Mouse (Mus musculus) right cerebral cortex, postnatal 4 days (tissue): ENCODE results near the gene Cfd.
"Not testable (repeated sequence)": the region's sequence is repeated elsewhere in the genome, so short reads cannot be mapped to it uniquely, and the experiment has no call there.

Experiments used
- DNase-seq: peaks from one replicate; pipeline ENCODE4 v3.0.0-alpha.2; 2022

The Cfd gene

GRCm38 (mm10) chr10:79861230-79862048, 29.2 kb upstream of the Cfd start:
- DNase-seq, result no peak

GRCm38 (mm10) chr10:79862049-79862788, 28.4 kb upstream of the Cfd start:
- peak; percentile 12 for DNase-seq

- DNase-seq, result peak; percentile 29
Measured at GRCm38 (mm10) chr10:79862925-79863324, 27.7 kb upstream of the Cfd start.

- DNase-seq, result no peak
Measured at GRCm38 (mm10) chr10:79864351-79865188, 26.1 kb upstream of the Cfd start.

- peak; percentile 14 for DNase-seq
Measured at GRCm38 (mm10) chr10:79865189-79865601, 25.5 kb upstream of the Cfd start.

- no peak for DNase-seq
Measured at GRCm38 (mm10) chr10:79865801-79866295, 24.8 kb upstream of the Cfd start.

GRCm38 (mm10) chr10:79866601-79867000, 24.1 kb upstream of the Cfd start:
- no peak for DNase-seq

GRCm38 (mm10) chr10:79871845-79872244, 18.8 kb upstream of the Cfd start:
- DNase-seq, result no peak

- no peak for DNase-seq
Measured at GRCm38 (mm10) chr10:79872862-79873261, 17.8 kb upstream of the Cfd start.

- no peak for DNase-seq
Measured at GRCm38 (mm10) chr10:79873313-79873712, 17.3 kb upstream of the Cfd start.

GRCm38 (mm10) chr10:79873715-79874289, 16.9 kb upstream of the Cfd start:
- DNase-seq, result no peak

GRCm38 (mm10) chr10:79874290-79874862, 16.3 kb upstream of the Cfd start, which contains the start of the genes Prtn3 and Plppr3:
TSS of gene Prtn3 (plus strand) at chr10:79874476.
TSS of gene Plppr3 (minus strand) at chr10:79874634.
- peak; percentile 73 for DNase-seq

- no peak for DNase-seq
Measured at GRCm38 (mm10) chr10:79877174-79877573, 13.5 kb upstream of the Cfd start.

GRCm38 (mm10) chr10:79877757-79878156, 12.9 kb upstream of the Cfd start:
- no peak for DNase-seq

- no peak for DNase-seq
Measured at GRCm38 (mm10) chr10:79879527-79879926, 11.1 kb upstream of the Cfd start.

GRCm38 (mm10) chr10:79880721-79881120, 9.9 kb upstream of the Cfd start:
- no peak for DNase-seq

GRCm38 (mm10) chr10:79881981-79882380, 8.7 kb upstream of the Cfd start:
- DNase-seq, result no peak

- DNase-seq, result peak; percentile 85
Measured at GRCm38 (mm10) chr10:79883297-79884084, 7.2 kb upstream of the Cfd start.

- peak; percentile 56 for DNase-seq
Measured at GRCm38 (mm10) chr10:79884446-79884845, 6.2 kb upstream of the Cfd start.

GRCm38 (mm10) chr10:79884938-79885337, 5.7 kb upstream of the Cfd start:
- not testable (repeated sequence) for DNase-seq

GRCm38 (mm10) chr10:79886054-79886453, 4.6 kb upstream of the Cfd start, which contains the start of gene Elane:
TSS of gene Elane (plus strand) at chr10:79886247.
- no peak for DNase-seq
